Mouse (Mus musculus): ENCODE measurements around the gene Irf7.

DNA sequence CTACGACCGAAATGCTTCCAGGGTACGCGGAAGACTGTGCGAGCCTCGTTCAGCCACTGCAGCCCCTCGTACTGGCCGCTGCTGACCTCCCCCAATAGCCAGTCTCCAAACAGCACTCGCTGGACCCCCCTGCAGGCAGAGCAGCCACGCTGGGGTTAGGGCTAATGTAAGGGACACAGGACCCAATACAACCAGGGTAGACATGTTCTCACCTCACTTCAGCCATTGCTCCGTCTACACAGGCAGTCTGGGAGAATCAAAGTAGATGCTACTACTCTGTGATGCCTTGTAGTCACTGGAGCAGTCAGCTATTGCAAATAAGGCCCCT lies 906 bp downstream of the Irf7 start:
- no peak for TF ChIP-seq TCF12 (IDR thresholded peaks at IDR 0.05; ENCODE audit: low read depth, low read length)
- no peak for TF ChIP-seq CTCF (conservative IDR thresholded peaks at IDR 0.05 in 1 of 2, IDR thresholded peaks at IDR 0.05 in 1 of 2; ENCODE audit: low read depth in 2 of 2, low read length in 2 of 2)
- no peak for TF ChIP-seq UBTF (IDR thresholded peaks at IDR 0.05; ENCODE audit: low read depth, low read length)
- TF ChIP-seq ELF1 (IDR thresholded peaks at IDR 0.05; ENCODE audit: low read depth, low read length): no peak
- TF ChIP-seq HCFC1 (IDR thresholded peaks at IDR 0.05; ENCODE audit: low read depth, low read length): no peak
- TF ChIP-seq POLR2A (IDR thresholded peaks at IDR 0.05; ENCODE audit: low read depth, low read length): no peak
- no peak for TF ChIP-seq ZNF384 (IDR thresholded peaks at IDR 0.05; ENCODE audit: low read depth, low read length)
